Mouse (Mus musculus): ENCODE measurements around the gene Fam129a.

The Fam129a gene

DNA sequence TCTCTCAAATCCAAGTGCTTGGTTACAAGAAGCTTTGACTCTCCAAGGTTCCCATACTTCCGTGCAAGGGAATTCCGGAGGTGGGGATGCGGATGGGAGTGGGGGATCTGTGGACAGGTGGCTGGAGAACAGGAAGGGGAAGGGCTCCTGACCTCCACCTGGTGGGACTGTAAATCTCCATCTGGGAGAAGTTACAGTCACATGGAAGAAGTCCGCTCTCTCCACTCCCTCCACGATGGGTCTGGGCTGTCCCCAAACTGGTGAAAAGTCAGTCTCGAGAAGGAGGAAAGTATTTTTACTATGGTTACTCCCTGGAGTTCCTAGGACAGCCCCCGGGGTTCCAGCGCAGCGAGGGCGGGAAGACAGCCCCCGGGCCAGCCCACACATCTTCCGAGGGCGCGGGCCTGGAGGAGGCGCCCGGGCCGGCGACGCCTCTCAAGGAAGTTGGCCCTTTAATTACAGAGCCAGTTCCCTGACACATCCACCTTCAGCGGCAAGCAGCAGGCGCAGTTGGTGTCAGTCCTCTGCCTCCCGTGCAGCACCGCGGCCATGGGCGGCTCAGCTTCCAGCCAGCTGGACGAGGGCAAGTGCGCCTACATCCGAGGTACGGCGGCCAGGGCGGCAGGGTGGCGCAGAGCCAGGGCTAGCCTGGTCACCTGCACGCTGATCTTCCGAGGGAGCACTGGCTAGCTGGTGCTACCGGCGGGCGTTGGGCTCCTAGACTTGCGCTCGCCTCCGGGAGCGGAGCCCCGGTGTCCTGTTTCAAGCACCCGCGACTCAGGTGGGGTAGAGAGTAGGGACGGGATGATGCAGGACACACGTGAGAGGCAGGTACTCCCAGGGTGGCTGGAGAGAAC lies at the start of gene Fam129a:
Gene Fam129a, plus strand, starts transcription at position 206 of the 857 bp plus-strand sequence.
- in situ Hi-C loops (cut with MboI, MseI): loop anchor here (5.0 to 10.0 kb wide), 2 partner anchors 79 to 1166 kb away; no protein-coding TSS in a partner anchor

GRCm38 (mm10) chr1:151526701-151527100 lies 44.3 kb upstream of the Fam129a start:
- in situ Hi-C loops (cut with MboI, MseI): no loop called here

DNA sequence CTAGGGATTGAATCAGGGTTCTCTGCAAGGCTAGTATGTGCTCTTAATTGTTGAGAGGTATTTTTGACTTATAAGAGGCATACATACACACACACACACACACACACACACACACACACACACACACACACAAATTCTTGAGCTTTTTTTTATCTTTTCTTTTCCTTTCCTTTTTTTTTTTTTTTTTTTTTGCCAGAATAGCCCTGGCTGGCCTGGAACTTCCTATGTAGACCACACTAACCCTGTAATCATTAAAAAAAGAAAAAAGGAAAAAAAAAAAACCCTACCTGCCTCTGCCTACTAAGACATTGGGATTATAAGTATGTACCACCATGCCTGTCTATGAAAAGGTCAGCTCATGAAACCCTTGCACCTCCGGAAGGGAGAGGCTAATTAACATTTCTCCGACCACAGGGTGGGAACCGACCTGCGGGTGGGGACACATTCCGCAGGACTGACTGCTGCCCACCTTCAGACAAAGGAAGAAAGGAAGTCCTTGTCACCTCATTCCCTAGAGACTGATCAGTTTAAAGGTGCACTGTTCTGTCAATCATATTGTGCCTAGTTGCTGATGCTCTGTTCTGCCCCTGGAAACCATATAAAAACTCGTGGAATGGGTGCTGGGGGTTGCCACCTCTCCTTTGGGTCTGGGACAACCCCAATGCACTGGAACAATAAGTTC lies 27.0 kb upstream of the Fam129a start:
- in situ Hi-C loops (cut with MboI, MseI): no loop called here

DNA sequence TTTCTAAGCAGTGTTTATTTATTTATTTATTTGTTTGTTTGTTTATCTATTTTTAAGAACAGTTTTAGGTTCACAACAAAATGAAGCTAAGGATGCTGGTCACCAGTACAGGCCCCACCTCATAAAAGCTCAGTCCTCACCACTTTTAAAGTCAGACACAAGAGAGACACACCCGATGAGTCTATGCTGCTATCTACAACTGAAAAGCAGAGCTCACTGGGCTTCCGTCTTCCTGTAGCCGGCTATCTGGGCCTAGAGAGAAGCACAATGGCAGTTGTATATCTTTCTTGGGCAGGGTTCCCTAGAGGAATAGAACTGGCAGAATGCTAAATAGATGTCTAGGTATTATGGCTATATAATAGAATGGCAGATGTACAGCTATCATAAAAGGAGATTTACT lies 26.4 kb upstream of the Fam129a start:
- in situ Hi-C loops (cut with MboI, MseI): no loop called here

DNA sequence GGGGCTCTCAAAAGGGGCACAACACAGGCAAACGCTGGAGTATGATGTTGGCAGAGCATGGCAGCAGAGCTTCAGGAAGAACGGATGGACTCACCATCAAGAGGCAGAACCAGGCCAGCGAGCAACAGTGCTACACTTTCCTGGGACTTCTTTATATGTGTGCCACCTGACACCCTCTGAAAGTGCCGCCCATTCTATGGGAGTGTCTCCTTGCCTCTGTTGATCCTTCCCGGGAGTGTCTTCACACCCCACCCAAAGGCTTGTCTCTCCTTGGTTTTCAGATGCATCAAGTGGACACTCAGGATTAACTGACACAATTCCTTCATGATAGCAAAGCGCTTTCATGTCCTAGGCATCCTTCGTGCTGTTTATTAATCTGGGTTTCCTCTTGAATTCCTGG lies 25.4 kb upstream of the Fam129a start:
- in situ Hi-C loops (cut with MboI, MseI): no loop called here

- in situ Hi-C loops (cut with MboI, MseI): no loop called here
These were observed 21.9 kb upstream of the Fam129a start for GRCm38 (mm10) chr1:151548896-151549610.

- in situ Hi-C loops (cut with MboI, MseI): no loop called here
These were observed 21.2 kb upstream of the Fam129a start for GRCm38 (mm10) chr1:151549794-151550193.

GRCm38 (mm10) chr1:151550587-151551479 lies 20.2 kb upstream of the Fam129a start:
- in situ Hi-C loops (cut with MboI, MseI): no loop called here

GRCm38 (mm10) chr1:151560536-151560935 lies 10.4 kb upstream of the Fam129a start:
- in situ Hi-C loops (cut with MboI, MseI): loop anchor here (5.0 kb wide), 1 partner anchor 152 kb away; no protein-coding TSS in a partner anchor

GRCm38 (mm10) chr1:151563401-151563800 lies 7.6 kb upstream of the Fam129a start:
- in situ Hi-C loops (cut with MboI, MseI): loop anchor here (5.0 kb wide), 1 partner anchor 149 kb away; no protein-coding TSS in a partner anchor

DNA sequence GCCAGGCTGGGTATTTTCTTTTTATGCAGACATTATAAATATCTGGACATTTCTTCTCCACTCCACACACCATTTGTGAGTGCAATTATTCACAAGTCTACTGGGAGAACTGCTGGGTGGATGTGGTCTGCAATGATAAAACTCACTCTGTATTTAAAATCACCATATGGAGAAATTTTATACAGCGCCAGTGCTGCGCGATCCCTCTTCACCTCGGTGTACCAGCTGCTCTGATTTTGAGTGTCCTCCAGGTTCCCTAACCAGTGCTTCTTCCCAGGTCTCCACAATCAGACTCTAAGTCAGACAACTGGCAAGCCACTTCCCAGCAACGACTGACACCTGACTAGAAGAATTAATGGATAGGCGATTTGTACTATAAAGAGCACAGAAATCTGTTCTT lies 7.1 kb upstream of the Fam129a start:
- in situ Hi-C loops (cut with MboI, MseI): loop anchor here (5.0 kb wide), 1 partner anchor 148 kb away; no protein-coding TSS in a partner anchor

GRCm38 (mm10) chr1:151564377-151564776 lies 6.6 kb upstream of the Fam129a start:
- in situ Hi-C loops (cut with MboI, MseI): loop anchor here (5.0 kb wide), 1 partner anchor 148 kb away; no protein-coding TSS in a partner anchor

DNA sequence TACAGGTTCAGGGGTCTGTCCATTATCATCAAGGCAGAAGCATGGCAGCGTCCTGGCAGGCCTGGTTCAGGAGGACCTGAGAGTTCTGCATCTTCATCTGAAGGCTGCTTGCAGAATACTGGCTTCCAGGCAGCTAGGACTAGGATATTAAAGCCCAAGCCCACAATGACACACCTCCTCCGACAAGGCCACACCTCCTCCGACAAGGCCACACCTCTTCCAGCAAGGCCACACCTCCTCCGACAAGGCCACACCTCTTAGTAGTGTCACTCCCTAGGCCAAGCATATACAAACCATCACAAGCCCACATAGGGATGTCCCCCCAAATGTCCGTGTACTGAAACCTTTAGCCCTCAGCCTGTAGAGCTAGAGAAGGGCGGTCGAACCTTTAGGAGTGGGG lies 2.3 kb upstream of the Fam129a start:
- in situ Hi-C loops (cut with MboI, MseI): no loop called here

DNA sequence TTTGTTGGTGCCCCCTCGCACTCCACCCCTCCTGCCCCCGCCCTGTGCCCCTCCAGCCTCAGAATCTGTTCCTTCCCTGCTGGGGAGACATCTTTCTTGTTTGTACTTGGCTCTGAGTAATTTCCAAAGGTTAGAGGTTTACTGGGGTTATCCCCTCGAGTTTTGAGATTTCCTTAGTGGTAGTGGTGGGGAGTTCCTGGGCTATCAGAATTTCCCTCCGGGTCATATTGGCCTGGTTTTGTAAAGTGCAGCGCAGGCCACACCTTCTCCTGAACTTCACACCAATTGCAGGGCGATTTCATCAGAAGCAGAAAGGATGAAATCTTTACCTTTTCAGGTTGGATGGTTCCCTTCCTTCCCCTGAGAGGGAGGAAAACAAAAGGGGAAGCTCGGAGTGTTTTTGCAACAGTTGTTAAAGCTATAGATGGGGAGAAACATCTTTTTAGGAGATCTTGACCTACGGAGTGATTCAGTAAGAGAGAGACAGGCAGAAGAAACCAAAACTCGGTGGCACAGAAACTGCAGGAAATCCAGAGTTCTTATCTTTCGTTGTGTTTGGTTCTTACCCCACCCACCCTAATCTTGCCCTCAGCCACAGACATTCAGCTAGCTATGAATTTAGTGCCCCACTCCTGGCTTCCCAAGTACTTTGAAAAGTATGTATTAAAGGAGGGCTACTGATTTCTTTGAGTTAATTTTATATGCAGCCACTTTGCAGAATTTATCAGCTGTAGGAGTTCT lies 1.0 kb downstream of the Fam129a start:
- in situ Hi-C loops (cut with MboI, MseI): loop anchor here (5.0 to 10.0 kb wide), 2 partner anchors 80 to 1167 kb away; no protein-coding TSS in a partner anchor

DNA sequence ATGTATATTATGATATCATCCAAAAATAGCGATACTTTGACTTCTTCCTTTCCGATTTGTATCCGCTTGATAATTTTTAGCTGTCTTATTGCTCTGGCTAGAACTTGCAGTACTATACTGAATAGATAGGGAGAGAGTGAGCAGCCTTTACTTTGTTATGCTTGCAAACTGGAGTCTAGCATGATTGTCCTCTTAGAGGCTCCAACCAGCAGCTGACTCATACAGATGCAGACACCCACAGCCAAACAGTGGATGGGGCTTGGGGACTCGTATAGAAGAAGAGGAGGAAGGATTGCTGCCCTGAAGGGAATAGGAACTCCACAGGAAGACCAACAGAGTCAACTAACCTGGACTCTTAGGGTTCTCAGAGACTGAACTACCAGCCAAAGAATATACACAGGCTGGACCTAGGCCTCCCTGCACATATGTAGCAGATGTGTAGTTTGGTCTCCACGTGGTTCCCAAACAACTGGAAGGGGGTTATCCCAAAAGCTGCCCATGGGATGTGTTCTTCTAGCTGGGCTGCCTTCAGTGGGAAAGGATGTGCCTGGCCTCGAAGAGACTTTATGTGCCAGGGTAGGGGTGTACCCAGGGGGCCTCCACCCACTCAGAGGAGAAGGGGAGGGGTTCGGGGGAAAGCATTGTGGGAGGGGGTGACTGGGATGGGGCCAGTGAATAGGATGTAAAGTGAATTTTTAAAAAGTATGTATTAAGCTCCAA lies 1.8 kb downstream of the Fam129a start:
- in situ Hi-C loops (cut with MboI, MseI): loop anchor here (5.0 to 10.0 kb wide), 2 partner anchors 80 to 1168 kb away; no protein-coding TSS in a partner anchor

DNA sequence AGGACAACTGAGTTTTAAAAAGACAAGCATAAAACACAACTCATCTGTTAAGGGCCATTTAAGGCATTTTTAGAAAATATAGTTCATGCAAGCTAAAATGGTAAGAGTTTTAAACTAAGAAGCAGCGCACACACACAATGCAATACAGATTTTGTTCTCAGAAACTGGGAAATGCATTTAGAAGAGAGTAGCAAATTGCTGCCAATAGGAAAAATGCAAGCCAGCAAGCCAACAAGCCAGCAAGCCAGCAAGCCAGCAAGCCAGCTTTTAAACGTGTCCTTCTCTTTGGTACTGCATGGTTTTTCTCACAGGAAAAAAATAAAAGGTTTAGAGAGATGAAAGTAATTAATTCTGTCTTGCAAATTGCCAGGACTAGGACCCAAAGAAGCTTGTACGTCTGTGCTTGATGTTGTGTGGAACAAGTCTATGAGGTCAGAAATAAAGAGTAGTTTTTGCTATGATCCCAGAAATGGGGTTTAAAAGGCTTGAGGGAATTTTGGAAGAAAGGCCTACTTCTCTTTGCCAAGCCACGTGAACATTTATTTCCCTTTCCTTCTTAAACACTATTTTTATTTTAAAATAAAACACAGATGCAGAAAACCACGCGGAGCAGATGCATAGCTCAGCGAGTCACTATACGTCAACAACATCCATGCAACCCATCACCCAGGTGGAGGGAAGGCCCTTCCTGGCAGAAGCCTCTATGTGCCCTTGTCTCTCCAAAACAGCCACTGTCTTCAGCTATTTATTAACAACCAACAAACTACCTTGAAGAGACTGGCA lies 9.4 kb downstream of the Fam129a start:
- in situ Hi-C loops (cut with MboI, MseI): no loop called here

DNA sequence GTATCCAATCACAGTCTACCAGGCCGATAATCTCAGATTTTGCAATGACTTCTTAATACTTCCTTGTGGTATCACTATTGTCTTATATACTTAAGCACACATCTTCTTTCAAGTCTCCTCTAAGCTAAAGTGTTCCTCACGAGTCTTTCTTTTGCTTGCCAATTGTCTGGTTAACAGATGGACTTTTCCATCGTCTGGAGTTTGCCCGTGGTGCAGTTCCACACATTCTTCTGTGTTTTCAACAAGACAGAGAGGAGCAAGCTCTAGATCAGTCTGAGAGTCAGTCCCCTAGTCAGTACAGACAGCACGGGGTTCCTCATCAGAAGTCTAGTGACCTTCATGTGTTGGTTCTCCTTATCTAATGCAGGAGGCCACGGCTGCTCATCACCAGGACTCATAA lies 10.5 kb downstream of the Fam129a start:
- in situ Hi-C loops (cut with MboI, MseI): no loop called here

GRCm38 (mm10) chr1:151581977-151582376 lies 11.0 kb downstream of the Fam129a start:
- in situ Hi-C loops (cut with MboI, MseI): no loop called here
